Mouse (Mus musculus) forelimb bud, embryonic 11.5 days (tissue): Measurements from ENCODE around the gene Pik3r5.

Source experiments
- DNase-seq: peaks from one replicate; pipeline ENCODE4 v3.0.0-alpha.2; 2012; ENCODE audit warnings: low read depth, low spot score

Pik3r5 gene

GRCm38 (mm10) chr11:68447242-68447641, 15.3 kb downstream of the Pik3r5 start:
- no peak for DNase-seq

- DNase-seq: no peak
These were observed 16.4 kb downstream of the Pik3r5 start for GRCm38 (mm10) chr11:68448356-68448755.

GRCm38 (mm10) chr11:68451282-68451735, 19.4 kb downstream of the Pik3r5 start:
- DNase-seq: no peak

- DNase-seq: no peak
These were observed 20.0 kb downstream of the Pik3r5 start for GRCm38 (mm10) chr11:68451747-68452405.

GRCm38 (mm10) chr11:68452740-68453139, 20.8 kb downstream of the Pik3r5 start:
- no peak for DNase-seq

GRCm38 (mm10) chr11:68453301-68453700, 21.4 kb downstream of the Pik3r5 start:
- DNase-seq: no peak

GRCm38 (mm10) chr11:68458086-68458485, 26.2 kb downstream of the Pik3r5 start:
- DNase-seq: no peak

- no peak for DNase-seq
These were observed 27.1 kb downstream of the Pik3r5 start for GRCm38 (mm10) chr11:68459021-68459420.

- DNase-seq: no peak
These were observed 27.6 kb downstream of the Pik3r5 start for GRCm38 (mm10) chr11:68459486-68459885.

- DNase-seq: no peak
These were observed 30.8 kb downstream of the Pik3r5 start for GRCm38 (mm10) chr11:68462716-68463115.

- DNase-seq: no peak
These were observed 32.3 kb downstream of the Pik3r5 start for GRCm38 (mm10) chr11:68464260-68464659.

GRCm38 (mm10) chr11:68465090-68465489, 33.2 kb downstream of the Pik3r5 start:
- DNase-seq: no peak

GRCm38 (mm10) chr11:68467441-68467840, 35.5 kb downstream of the Pik3r5 start:
- DNase-seq: no peak

- DNase-seq: no peak
These were observed 36.2 kb downstream of the Pik3r5 start for GRCm38 (mm10) chr11:68467962-68468612.

- DNase-seq: no peak
These were observed 37.0 kb downstream of the Pik3r5 start for GRCm38 (mm10) chr11:68468886-68469285.

GRCm38 (mm10) chr11:68472162-68472849, 40.4 kb downstream of the Pik3r5 start:
- DNase-seq: no peak

- no peak for DNase-seq
These were observed 42.7 kb downstream of the Pik3r5 start for GRCm38 (mm10) chr11:68474600-68474999.

GRCm38 (mm10) chr11:68475676-68476075, 43.8 kb downstream of the Pik3r5 start:
- DNase-seq: no peak

- no peak for DNase-seq
These were observed 45.7 kb downstream of the Pik3r5 start for GRCm38 (mm10) chr11:68477661-68478060.

GRCm38 (mm10) chr11:68478574-68478981, 46.7 kb downstream of the Pik3r5 start:
- no peak for DNase-seq

- DNase-seq: no peak
These were observed 48.7 kb downstream of the Pik3r5 start for GRCm38 (mm10) chr11:68480660-68481059.

GRCm38 (mm10) chr11:68482001-68482400, 50.1 kb downstream of the Pik3r5 start:
- DNase-seq: no peak

- DNase-seq: no peak
These were observed 51.3 kb downstream of the Pik3r5 start for GRCm38 (mm10) chr11:68483213-68483612.
